Mouse (Mus musculus) intestine, embryonic 16.5 days (tissue): ENCODE measurements around the gene Pmepa1. TPM values are rescaled to one million over a fixed set of nuclear protein-coding genes. Genes with fewer than 3 reads are reported as not detected.
A peak's percentile ranks its signal among the peaks of the same experiment; 100 is the strongest.

Source experiments
- ATAC-seq: fragments of 200-750 bp; cut with Nextera tagmentation; 2 replicates; pipeline ENCODE4 v1.8.0; 2017; ENCODE audit warnings: moderate TSS enrichment, moderate library complexity
- H3K27ac ChIP-seq: fragments of 300-500 bp; sonication (generic); 2 replicates; pipeline ENCODE4 v1.5.1; 2014; ENCODE audit warnings: mild to moderate bottlenecking, low read length
- H3K27me3 ChIP-seq: fragments of 300-500 bp; sonication (generic); replicated peaks from 2 replicates; pipeline ENCODE4 v1.6.1; 2014; ENCODE audit warnings: low read length, control low read depth, mixed read lengths; ENCODE audit not compliant: control insufficient read depth, insufficient read depth
- H3K36me3 ChIP-seq: fragments of 300-500 bp; sonication (generic); 2 replicates; pipeline ENCODE4 v1.6.1; 2014; ENCODE audit warnings: low read length, control low read depth; ENCODE audit not compliant: control insufficient read depth, insufficient read depth
- H3K4me1 ChIP-seq: fragments of 300-500 bp; sonication (generic); 2 replicates; pipeline ENCODE4 v1.6.1; 2014; ENCODE audit warnings: low read length, control low read depth, mixed read lengths; ENCODE audit not compliant: control insufficient read depth, insufficient read depth
- H3K4me2 ChIP-seq: fragments of 300-500 bp; sonication (generic); 2 replicates; pipeline ENCODE4 v1.6.1; 2014; ENCODE audit warnings: low read depth, low read length, control low read depth
- H3K4me3 ChIP-seq: fragments of 300-500 bp; sonication (generic); 2 replicates; pipeline ENCODE4 v1.5.1; 2014; ENCODE audit warnings: mild to moderate bottlenecking, low read length
- H3K9ac ChIP-seq: fragments of 300-500 bp; sonication (generic); 2 replicates; pipeline ENCODE4 v1.6.1; 2014; ENCODE audit warnings: low read depth, low read length
- H3K9me3 ChIP-seq: fragments of 300-500 bp; sonication (generic); 2 replicates; pipeline ENCODE4 v1.6.1; 2016; ENCODE audit warnings: low read length, control low read depth; ENCODE audit not compliant: control insufficient read depth
- WGBS: fragments of 180-500 bp; shearing (Covaris S2); extraction: QIAGEN DNeasy Blood & Tissue Kit; methylation state at CpG from one replicate; pipeline ENCODE4 v1.1.7; 2014; 5-methylcytosine and 5-hydroxymethylcytosine counted together
- polyA plus RNA-seq: library from polyadenylated mRNA; unstranded; fragments of >200 nt; fragmentation: Nextera tagmentation; extraction: Ambion mirVana; gene quantifications from 2 replicates; pipeline ENCODE4 v1.2.1, GENCODE M21; 2015

Pmepa1 gene
- polyA plus RNA-seq, 1 experiment from 2014 or later: 4.4 TPM

DNA sequence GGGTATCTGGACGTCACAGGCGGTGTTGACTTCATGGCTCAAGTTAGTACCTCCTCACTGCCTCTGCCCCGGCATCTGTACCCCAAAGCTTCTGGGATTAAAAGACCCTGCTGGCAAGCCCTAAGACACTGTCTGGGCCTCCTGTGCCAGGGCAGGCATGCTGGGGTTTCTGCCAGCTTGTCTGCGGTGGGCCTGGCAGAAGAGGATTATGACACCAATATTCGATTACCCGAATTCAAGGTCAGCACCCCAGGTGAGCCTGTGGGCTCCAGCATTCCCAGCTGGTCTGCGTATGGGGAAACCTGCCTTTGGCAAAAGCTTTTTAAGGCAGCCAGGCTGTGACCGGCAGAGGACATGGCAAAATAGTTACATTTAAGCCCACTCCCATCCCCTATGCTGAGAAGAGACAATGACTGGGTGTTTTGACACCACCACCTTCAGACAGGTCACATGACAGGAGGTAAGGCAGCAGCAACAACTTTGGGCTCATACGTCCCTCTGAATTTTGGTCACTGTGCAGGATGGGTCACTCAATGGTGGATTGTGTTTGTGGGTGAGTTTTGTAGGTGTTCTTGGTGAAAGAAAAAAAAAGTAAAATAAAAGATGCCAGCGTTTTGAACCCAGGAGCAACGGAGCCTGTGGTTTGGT is 5.6 kb downstream of the Pmepa1 start:
- no peaks in the 10 kb centered on the region for H3K27me3 ChIP-seq
- no peaks in the 10 kb centered on the region for H3K36me3 ChIP-seq
- no peaks in the 10 kb centered on the region for H3K9me3 ChIP-seq
- H3K9ac ChIP-seq: peak overlapping the region; percentile 3
- H3K27ac ChIP-seq: no peak overlapping the region
- no peak overlapping the region for H3K4me3 ChIP-seq
- H3K4me2 ChIP-seq: no peak overlapping the region
- no peak for ATAC-seq
- WGBS: 77% methylated on average over 11 of the region's 11 CpGs
- H3K4me1 ChIP-seq: peaks cover 53% of the 10 kb centered on the region

DNA sequence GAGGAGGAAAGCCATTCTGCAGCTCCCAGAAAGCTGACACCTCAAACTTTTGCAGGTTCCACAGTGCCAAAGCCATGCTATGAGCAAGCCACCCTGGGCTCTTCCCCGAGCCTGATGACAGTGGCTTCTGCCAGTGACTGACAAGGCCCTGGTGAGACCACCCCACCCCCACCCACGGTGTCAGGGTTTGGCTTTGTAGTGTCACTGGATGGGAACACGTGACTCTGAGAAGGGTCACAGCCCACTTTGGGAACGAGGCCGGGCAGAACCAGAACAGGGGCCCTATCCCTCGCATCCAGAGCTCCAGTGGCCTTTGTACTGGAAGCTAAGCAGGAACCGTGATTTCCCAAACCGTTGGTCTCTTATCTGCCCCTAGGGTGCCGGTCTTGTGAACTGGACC is 6.1 kb downstream of the Pmepa1 start:
- Histone ChIP-seq H3K4me2 (no peak overlapping the region), H3K36me3 (no peaks in the 10 kb centered on the region), H3K9ac (peak overlapping the region; percentile 3; the same call in 1 of the 2 replicates), H3K4me3 (no peak overlapping the region), H3K4me1 (peaks cover 58% of the 10 kb centered on the region), H3K27me3 (no peaks in the 10 kb centered on the region), H3K9me3 (no peaks in the 10 kb centered on the region), H3K27ac (no peak overlapping the region)
- WGBS: 62% methylated on average over 9 of the region's 9 CpGs
- no peak for ATAC-seq

DNA sequence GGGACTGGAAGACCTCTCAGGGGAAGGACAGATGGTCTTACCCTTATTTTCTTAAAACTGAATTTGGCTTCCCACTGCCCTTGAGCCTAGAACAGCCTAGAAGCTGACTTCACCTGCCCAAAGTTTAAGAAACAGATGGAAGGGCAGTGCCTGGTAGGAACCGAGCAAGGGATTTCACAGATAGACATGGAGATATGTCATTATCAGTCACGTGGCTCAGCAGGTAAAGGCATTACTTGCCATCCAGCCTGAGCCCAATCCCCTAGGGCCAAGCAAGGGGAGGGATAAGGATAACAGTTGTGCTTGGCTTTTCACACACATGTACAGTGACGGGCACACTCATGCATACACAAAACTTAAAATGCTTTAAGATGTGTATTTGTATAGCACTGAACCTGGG is 8.8 kb downstream of the Pmepa1 start:
- Histone ChIP-seq H3K27me3 (no peaks in the 10 kb centered on the region), H3K9ac (no peak overlapping the region), H3K4me3 (no peak overlapping the region), H3K27ac (no peak overlapping the region), H3K36me3 (no peaks in the 10 kb centered on the region), H3K4me2 (no peak overlapping the region), H3K4me1 (peaks cover 69% of the 10 kb centered on the region), H3K9me3 (no peaks in the 10 kb centered on the region)
- WGBS: 75% methylated on average over 3 of the region's 3 CpGs
- no peak for ATAC-seq

DNA sequence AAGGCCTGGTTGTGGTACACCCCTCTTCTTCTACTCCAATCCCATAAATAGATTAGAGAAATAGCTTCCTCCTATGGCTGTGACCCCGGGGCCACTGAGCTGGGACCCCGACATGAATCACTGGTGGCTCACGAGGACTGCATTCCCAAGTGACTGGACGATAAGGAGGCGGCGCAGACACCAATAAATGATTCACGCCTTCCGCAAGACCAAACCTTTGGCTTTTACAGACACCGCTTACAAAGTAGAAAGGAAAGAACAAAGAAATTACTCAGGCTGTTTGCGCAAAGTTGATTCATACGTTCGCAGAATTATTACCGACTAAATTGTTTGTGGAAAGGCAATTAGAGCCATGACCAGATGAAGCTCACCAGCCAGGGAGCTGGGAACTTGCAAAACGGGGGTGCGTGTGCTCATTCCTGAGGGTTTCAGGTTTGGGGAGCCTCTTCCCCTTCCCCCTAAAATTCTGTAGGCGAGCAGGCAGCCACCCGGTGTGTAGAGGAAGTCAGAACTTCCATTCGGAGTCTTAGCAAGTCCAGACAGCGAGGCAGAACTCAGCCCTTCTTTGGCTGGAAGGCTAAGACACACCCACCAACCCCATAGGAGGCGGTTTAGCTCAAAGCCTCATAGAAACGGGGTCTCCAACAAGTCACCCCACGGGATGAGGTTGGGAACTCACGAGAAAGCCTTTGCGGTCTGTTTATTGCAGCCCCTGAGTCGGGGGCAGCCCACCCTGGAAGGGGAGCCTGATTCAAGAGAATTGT is 9.8 kb downstream of the Pmepa1 start:
- Histone ChIP-seq H3K27me3 (no peaks in the 10 kb centered on the region), H3K27ac (peak overlapping the region; percentile 70), H3K4me2 (peak overlapping the region; percentile 26), H3K9me3 (no peaks in the 10 kb centered on the region), H3K4me1 (peaks cover 72% of the 10 kb centered on the region), H3K36me3 (no peaks in the 10 kb centered on the region), H3K9ac (peak overlapping the region; percentile 14; the same call in 1 of the 2 replicates), H3K4me3 (no peak overlapping the region)
- ATAC-seq: peak; percentile 31
- WGBS: 44% methylated on average over 25 of the region's 25 CpGs

DNA sequence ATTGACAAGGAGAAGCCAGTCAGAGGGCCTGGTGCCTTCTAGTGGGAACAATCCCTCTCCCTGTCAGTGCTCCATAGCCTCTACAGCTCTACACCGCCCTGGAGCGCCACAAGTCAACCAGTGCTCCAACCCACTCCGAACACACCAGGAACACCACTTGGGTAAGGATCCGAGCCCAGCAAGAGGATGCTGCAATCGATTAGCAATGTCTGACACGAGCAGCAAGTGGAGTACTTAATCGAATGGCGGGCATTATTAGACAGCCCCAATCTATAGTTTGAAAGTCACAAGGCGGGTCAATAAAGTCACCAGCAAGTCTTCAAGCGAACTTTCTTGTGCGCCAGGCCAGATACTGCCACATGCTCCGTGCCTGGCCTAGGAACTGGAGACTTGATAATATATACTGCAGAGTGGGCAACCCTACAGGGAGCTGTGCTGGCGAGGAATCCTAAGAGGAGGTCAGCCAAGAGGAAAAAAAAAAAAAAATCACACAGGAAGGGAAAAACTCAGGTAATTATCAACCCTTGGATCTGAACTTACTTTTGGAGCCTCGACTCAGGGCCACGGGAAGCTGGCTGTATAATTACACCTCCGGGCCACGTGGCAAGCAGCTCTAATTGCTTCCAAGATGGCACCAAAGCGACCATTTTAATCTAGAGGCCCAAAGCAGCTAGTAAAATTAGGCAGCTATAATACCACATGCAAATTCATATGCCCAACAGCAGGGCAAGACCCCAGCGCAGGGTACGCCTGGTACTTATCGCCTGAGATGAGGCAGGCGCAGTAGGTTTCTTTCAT is 10.7 kb downstream of the Pmepa1 start:
- 81% methylated on average over 22 of the region's 22 CpGs for WGBS
- Histone ChIP-seq H3K27ac (peak overlapping the region; percentile 70), H3K4me3 (no peak overlapping the region), H3K4me2 (no peak overlapping the region), H3K4me1 (peaks cover 73% of the 10 kb centered on the region), H3K9ac (no peak overlapping the region), H3K36me3 (no peaks in the 10 kb centered on the region), H3K9me3 (no peaks in the 10 kb centered on the region), H3K27me3 (no peaks in the 10 kb centered on the region)
- ATAC-seq: 0 out of 2 replicates have a peak, but pooled peaks have one; percentile 4

DNA sequence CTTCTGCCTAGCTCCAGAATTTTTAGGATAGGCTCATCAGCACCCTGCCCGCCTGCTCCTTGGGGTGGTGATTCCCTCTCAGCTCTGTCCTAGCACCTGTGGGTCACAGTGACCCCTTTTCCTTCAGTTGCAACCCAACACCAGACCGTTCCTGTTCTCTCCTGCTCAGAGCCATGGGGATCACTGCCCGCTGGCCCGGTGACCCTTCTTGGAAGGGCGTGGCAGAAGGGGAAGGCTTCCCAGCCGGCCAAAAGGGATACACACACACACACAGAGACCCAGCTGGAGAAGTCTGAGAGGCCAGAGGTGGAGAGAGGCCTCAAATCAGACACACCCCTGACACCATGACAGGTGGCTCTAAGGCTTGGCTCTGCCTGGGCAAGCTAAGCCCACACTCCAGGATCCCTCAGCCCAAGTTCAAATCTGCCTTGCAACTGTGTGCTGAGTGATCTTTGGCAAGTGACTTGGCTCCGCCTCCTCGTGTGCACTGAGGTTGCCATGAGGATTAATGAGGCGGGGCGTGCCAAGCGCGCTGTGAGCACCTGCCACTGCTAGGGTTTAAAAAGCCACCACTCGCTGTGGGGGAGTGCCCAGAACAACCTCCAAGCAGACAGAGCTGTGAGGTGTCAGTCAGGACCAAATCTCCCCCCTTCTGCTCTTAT is 11.7 kb downstream of the Pmepa1 start:
- peak; percentile 62 for ATAC-seq
- Histone ChIP-seq H3K9me3 (no peaks in the 10 kb centered on the region), H3K9ac (peak overlapping the region; percentile 27), H3K27ac (peak overlapping the region; percentile 20; the same call in 1 of the 2 replicates), H3K36me3 (no peaks in the 10 kb centered on the region), H3K4me1 (peaks cover 73% of the 10 kb centered on the region), H3K4me3 (no peak overlapping the region), H3K27me3 (no peaks in the 10 kb centered on the region), H3K4me2 (peak overlapping the region; percentile 11; the same call in 1 of the 2 replicates)
- 30% methylated on average over 13 of the region's 13 CpGs for WGBS

DNA sequence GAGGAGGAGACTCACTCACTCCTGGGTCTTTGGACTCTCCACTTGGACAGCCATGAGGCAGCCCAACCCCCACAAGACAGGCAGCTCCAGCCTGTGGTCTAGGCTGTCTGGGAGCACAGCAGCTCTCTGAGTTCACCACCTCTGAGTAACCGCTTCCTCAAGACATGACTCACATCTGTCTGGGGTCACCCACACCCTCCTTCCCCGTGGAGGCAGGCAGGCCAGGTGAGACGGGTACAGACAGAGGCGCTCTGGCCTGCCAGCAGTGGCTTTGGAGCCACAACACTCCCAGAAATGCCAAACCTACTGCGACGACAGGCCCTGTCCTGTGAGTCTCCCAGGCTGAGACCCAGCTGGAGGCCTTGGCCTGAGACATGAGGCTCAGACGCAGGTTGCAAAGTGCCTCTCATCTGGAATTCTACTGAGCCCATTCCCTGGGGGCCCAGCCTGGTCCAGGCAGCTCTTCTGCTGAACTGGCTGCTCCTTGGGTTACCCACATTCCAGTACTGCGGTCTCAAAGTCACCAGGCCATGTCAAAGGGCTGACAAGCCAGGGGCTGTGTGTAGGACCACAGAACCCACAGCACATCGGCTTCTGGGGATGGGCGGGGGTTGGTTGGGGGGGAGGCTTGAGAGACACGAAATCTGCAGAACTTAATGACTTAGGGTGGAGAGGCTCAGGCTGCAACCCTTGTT is 12.6 kb downstream of the Pmepa1 start:
- H3K4me3 ChIP-seq: no peak overlapping the region
- WGBS: 55% methylated on average over 11 of the region's 11 CpGs
- H3K4me1 ChIP-seq: peaks cover 82% of the 10 kb centered on the region
- H3K27ac ChIP-seq: peak overlapping the region; percentile 52
- no peaks in the 10 kb centered on the region for H3K9me3 ChIP-seq
- peak overlapping the region; percentile 47; the same call in 1 of the 2 replicates for H3K9ac ChIP-seq
- no peak overlapping the region for H3K4me2 ChIP-seq
- H3K27me3 ChIP-seq: no peaks in the 10 kb centered on the region
- no peaks in the 10 kb centered on the region for H3K36me3 ChIP-seq
- ATAC-seq: peak; percentile 39

DNA sequence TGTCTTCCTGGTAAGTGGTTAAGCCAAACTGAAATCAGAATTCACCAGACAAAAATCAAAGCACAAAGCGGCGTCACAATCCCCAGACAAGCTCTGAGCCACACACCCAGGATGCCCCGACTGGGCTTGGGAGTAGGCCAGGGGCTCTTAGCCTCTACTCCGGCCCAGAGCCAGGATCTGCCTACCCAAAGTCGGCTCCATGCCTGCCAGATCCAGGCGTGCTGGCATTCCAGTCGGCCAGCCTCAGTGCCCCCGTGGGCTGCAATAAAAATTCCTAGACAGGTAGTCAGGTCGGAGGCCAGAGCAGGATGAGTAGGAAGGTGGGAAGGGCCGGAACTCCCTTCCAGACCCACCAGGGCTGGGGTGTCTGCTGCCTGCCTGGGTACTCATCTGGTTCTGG is 14.8 kb downstream of the Pmepa1 start:
- H3K27ac ChIP-seq: peak overlapping the region; percentile 26
- H3K4me3 ChIP-seq: no peak overlapping the region
- no peaks in the 10 kb centered on the region for H3K9me3 ChIP-seq
- H3K9ac ChIP-seq: peak overlapping the region; percentile 47
- ATAC-seq: no peak
- no peaks in the 10 kb centered on the region for H3K27me3 ChIP-seq
- WGBS: 49% methylated on average over 10 of the region's 10 CpGs
- no peak overlapping the region for H3K4me2 ChIP-seq
- peaks cover 96% of the 10 kb centered on the region for H3K4me1 ChIP-seq
- no peaks in the 10 kb centered on the region for H3K36me3 ChIP-seq
